In genomic region chr13:51198186-51198585, GRCm38 (mm10) we compare ENCODE assay signal across 9 mouse cellular contexts. TPM values are rescaled to one million over a fixed set of nuclear protein-coding genes. Genes with fewer than 3 reads are reported as not detected.
DNase-seq lines count a peak whose midpoint lies in the region; ATAC-seq lines count a peak whose summit lies in the region.
"Had no signal": no experiment of that assay in that cellular context is flagged by ENCODE, and none has a peak within 500 bp of the region (broad histone marks: within the 10 kb centered on the region; RNA-seq: fewer than 3 reads in every experiment).

No protein-coding gene starts in this region.

- no peak overlapping the region for H3K4me2 ChIP-seq in lung, embryonic 16.5 days (ENCODE audit: low read depth, low read length)
- H3K4me2 ChIP-seq: liver, embryonic 15.5 days had no signal

- peak overlapping the region; percentile 43 for H3K27ac ChIP-seq in lung, embryonic 16.5 days (ENCODE audit: low read length)
- H3K27ac ChIP-seq: liver, embryonic 15.5 days had no signal

- H3K27me3 ChIP-seq in lung, embryonic 16.5 days (ENCODE audit: control insufficient read depth, insufficient read depth, low read depth, low read length): no peaks in the 10 kb centered on the region; the same call in 1 of the 2 replicates
- H3K27me3 ChIP-seq: liver, embryonic 15.5 days had no signal

- peaks cover 4% of the 10 kb centered on the region for H3K4me1 ChIP-seq in lung, embryonic 16.5 days (replicated peaks; ENCODE audit: control insufficient read depth, insufficient read depth, low read length)
- H3K4me1 ChIP-seq: liver, embryonic 15.5 days had no signal

- no peaks in the 10 kb centered on the region for H3K36me3 ChIP-seq in lung, embryonic 16.5 days (ENCODE audit: control insufficient read depth, insufficient read depth, low read length)
- H3K36me3 ChIP-seq: liver, embryonic 15.5 days had no signal

- H3K9ac ChIP-seq in lung, embryonic 16.5 days (ENCODE audit: low read length): no peak overlapping the region
- H3K9ac ChIP-seq: liver, embryonic 15.5 days had no signal

- H3K9me3 ChIP-seq in lung, embryonic 16.5 days (ENCODE audit: control insufficient read depth, low read length): no peaks in the 10 kb centered on the region
- H3K9me3 ChIP-seq: liver, embryonic 15.5 days had no signal

- no peak for DNase-seq in frontal cortex, postnatal 10 days (ENCODE audit: low spot score in 2 of 2)
- DNase-seq in adipocyte (ENCODE audit: low spot score): peak; percentile 82
- peak; percentile 15 for DNase-seq in heart, postnatal 4 days
- no peak for DNase-seq in ovary, postnatal 14 days (ENCODE audit: low spot score)
- no peak for DNase-seq in spleen, postnatal 36 days (ENCODE audit: low spot score in 2 of 2)
- no peak for DNase-seq in cerebellum, adult 18-20 months

- H3K4me3 ChIP-seq in lung, embryonic 16.5 days (ENCODE audit: low read length): no peak overlapping the region
- H3K4me3 ChIP-seq: liver, embryonic 15.5 days had no signal

- ATAC-seq in frontal cortex, adult (ENCODE audit: low TSS enrichment): peak; percentile 95
- ATAC-seq in lung, embryonic 16.5 days (ENCODE audit: low read depth): peak; percentile 83

- 49% methylated on average over 5 of the region's 5 CpGs for WGBS in lung, embryonic 16.5 days

RNA-seq across cellular contexts. Expression of gene Nxnl2, which starts 27.4 kb away (rescaled TPM):
- 1 to 10 TPM; 1.6 to 1.7 TPM for total RNA-seq in heart, postnatal 4 days (2021)
- 2.0 and 3.2 TPM in 2 replicates for polyA plus RNA-seq in lung, embryonic 16.5 days (2015; fragmentation: Nextera tagmentation; extraction: Ambion mirVana)

Comparison
In these comparisons a context has a peak if more than half of its experiments do, and no peak if none do; other contexts are left out.
1. DNase-seq: peak in adipocyte (single experiment) and heart, postnatal 4 days (single experiment); none in frontal cortex, postnatal 10 days (0 of 2), ovary, postnatal 14 days (single experiment), spleen, postnatal 36 days (0 of 2) and cerebellum, adult 18-20 months (0 of 2).